8 mouse cellular contexts compared by ENCODE assay signal in genomic region chr15:25637727-25638126, GRCm38 (mm10). TPM values are rescaled to one million over a fixed set of nuclear protein-coding genes. Genes with fewer than 3 reads are reported as not detected.
A peak's percentile ranks its signal among the peaks of the same experiment; 100 is the strongest.
DNase-seq lines count a peak whose midpoint lies in the region; ATAC-seq and TF ChIP-seq lines count a peak whose summit lies in the region.

No protein-coding gene starts in this region.

- H3K4me3 ChIP-seq in heart, postnatal 0 days (ENCODE audit: low read depth, low read length), result no peak overlapping the region
- H3K4me3 ChIP-seq in stomach, postnatal 0 days (ENCODE audit: low read depth, low read length), result no peak overlapping the region
- no peak overlapping the region for H3K4me3 ChIP-seq in liver, embryonic 12.5 days

- peak overlapping the region; percentile 39 for H3K27ac ChIP-seq in heart, postnatal 0 days (ENCODE audit: low read depth)
- H3K27ac ChIP-seq in stomach, postnatal 0 days (replicated peaks), result peak overlapping the region; percentile 25
- no peak overlapping the region for H3K27ac ChIP-seq in liver, embryonic 12.5 days

- peak; percentile 90 for DNase-seq in 416B (ENCODE audit: low read depth)
- DNase-seq in adrenal gland, adult 2 months, result peak; percentile 88
- peak; percentile 62 for DNase-seq in heart, postnatal 0 days (ENCODE audit: low spot score)
- peak; percentile 26 to 67 for DNase-seq in left cerebral cortex, adult 9 months (ENCODE audit: low spot score in 2 of 2)
- DNase-seq in stomach, postnatal 0 days (ENCODE audit: low spot score), result peak; percentile 90
- no peak for DNase-seq in retina, embryonic 14.5 days (ENCODE audit: low spot score)
- DNase-seq in yolk sac, embryonic 10.5 days (ENCODE audit: low spot score), result no peak

- 38% methylated on average over 9 of the region's 9 CpGs for WGBS in heart, postnatal 0 days
- WGBS in stomach, postnatal 0 days, result 37% methylated on average over 9 of the region's 9 CpGs
- WGBS in liver, embryonic 12.5 days (ENCODE audit: insufficient replicate concordance), result 58% methylated on average over 9 of the region's 9 CpGs

- H3K9me3 ChIP-seq in heart, postnatal 0 days (replicated peaks; ENCODE audit: control insufficient read depth, low read length), result no peaks in the 10 kb centered on the region
- no peaks in the 10 kb centered on the region for H3K9me3 ChIP-seq in stomach, postnatal 0 days (ENCODE audit: control insufficient read depth, low read length)
- no peaks in the 10 kb centered on the region for H3K9me3 ChIP-seq in liver, embryonic 12.5 days (replicated peaks)

- no peak for TF ChIP-seq CTCF in heart, postnatal 0 days (IDR thresholded peaks at IDR 0.05; ENCODE audit: low read depth)
- no peak for TF ChIP-seq CTCF in stomach, postnatal 0 days (IDR thresholded peaks at IDR 0.05; ENCODE audit: low read depth)

- no peak overlapping the region for H3K9ac ChIP-seq in heart, postnatal 0 days (replicated peaks; ENCODE audit: low read depth, low read length)
- no peak overlapping the region for H3K9ac ChIP-seq in stomach, postnatal 0 days (ENCODE audit: low read length)
- H3K9ac ChIP-seq in liver, embryonic 12.5 days, result no peak overlapping the region

- peaks cover 49% of the 10 kb centered on the region for H3K4me1 ChIP-seq in heart, postnatal 0 days (ENCODE audit: control insufficient read depth, insufficient read depth)
- peaks cover 3% of the 10 kb centered on the region; the same call in 1 of the 2 replicates for H3K4me1 ChIP-seq in stomach, postnatal 0 days (replicated peaks; ENCODE audit: control insufficient read depth, insufficient read depth)
- H3K4me1 ChIP-seq in liver, embryonic 12.5 days, result peaks cover 28% of the 10 kb centered on the region

- ATAC-seq in heart, postnatal 0 days (ENCODE audit: insufficient read depth, low read depth), result no peak; the same call in 1 of the 2 replicates
- ATAC-seq in stomach, postnatal 0 days (ENCODE audit: low FRiP score, low TSS enrichment), result peak; percentile 82
- no peak for ATAC-seq in liver, embryonic 12.5 days

- H3K36me3 ChIP-seq in heart, postnatal 0 days (replicated peaks; ENCODE audit: control insufficient read depth, insufficient read depth, low read length), result no peaks in the 10 kb centered on the region
- H3K36me3 ChIP-seq in stomach, postnatal 0 days (ENCODE audit: control insufficient read depth, insufficient read depth, low read length), result no peaks in the 10 kb centered on the region
- no peaks in the 10 kb centered on the region for H3K36me3 ChIP-seq in liver, embryonic 12.5 days

- no peak for TF ChIP-seq EP300 in heart, postnatal 0 days (IDR thresholded peaks at IDR 0.05; ENCODE audit: low read depth)
- TF ChIP-seq EP300 in stomach, postnatal 0 days (optimal IDR thresholded peaks at IDR 0.05), result no peak

- no peaks in the 10 kb centered on the region for H3K27me3 ChIP-seq in heart, postnatal 0 days (ENCODE audit: control insufficient read depth, insufficient read depth, low read length)
- H3K27me3 ChIP-seq in stomach, postnatal 0 days (ENCODE audit: control insufficient read depth, insufficient read depth, low read length), result no peaks in the 10 kb centered on the region
- H3K27me3 ChIP-seq in liver, embryonic 12.5 days (replicated peaks), result no peaks in the 10 kb centered on the region

- no peak overlapping the region for H3K4me2 ChIP-seq in heart, postnatal 0 days (ENCODE audit: low read depth, low read length)
- H3K4me2 ChIP-seq in stomach, postnatal 0 days (replicated peaks; ENCODE audit: low read depth), result no peak overlapping the region
- no peak overlapping the region for H3K4me2 ChIP-seq in liver, embryonic 12.5 days

RNA-seq across cellular contexts. Expression of gene Myo10, which starts 15.4 kb away (rescaled TPM):
- total RNA-seq in adrenal gland, adult 2 months (2021), result 100 to 1,000 TPM in 1 of 2 experiments, 10 to 100 TPM in 1; 63.9 to 103 TPM
- polyA plus RNA-seq in adrenal gland, adult 2 months (2012; rRNA removed), result 35.8 and 42.1 TPM in 2 replicates
- total RNA-seq in heart, postnatal 0 days (2014; rRNA removed; ENCODE audit: low replicate concordance), result 6.2 and 15.4 TPM in 2 replicates
- polyA plus RNA-seq in heart, postnatal 0 days (2015; fragmentation: Nextera tagmentation; extraction: Ambion mirVana), result 6.9 and 7.6 TPM in 2 replicates
- 13.1 and 15.8 TPM in 2 replicates for polyA plus RNA-seq in stomach, postnatal 0 days (2015; fragmentation: Nextera tagmentation; extraction: Ambion mirVana)
- polyA plus RNA-seq in liver, embryonic 12.5 days (2016; fragmentation: Nextera tagmentation; extraction: Ambion mirVana), result 7.1 and 7.3 TPM in 2 replicates

Comparison
In these comparisons a context has a peak if more than half of its experiments do, and no peak if none do; other contexts are left out.
1. DNase-seq: peak in 416B (single experiment), adrenal gland, adult 2 months (single experiment), heart, postnatal 0 days (single experiment), left cerebral cortex, adult 9 months (2 of 2) and stomach, postnatal 0 days (single experiment); none in retina, embryonic 14.5 days (single experiment) and yolk sac, embryonic 10.5 days (single experiment).